Mouse (Mus musculus) forebrain, embryonic 10.5 days (tissue): Measurements from ENCODE around the gene Wasf2. TPM values are rescaled to one million over a fixed set of nuclear protein-coding genes. Genes with fewer than 3 reads are reported as not detected.

ENCODE experiments used
- DNase-seq: peaks from one replicate; pipeline ENCODE4 v3.0.0-alpha.2; 2017; ENCODE audit warnings: low spot score; ENCODE audit errors: extremely low spot score
- H3K27ac ChIP-seq: fragments of 300-500 bp; sonication (generic); 2 replicates; pipeline ENCODE4 v1.5.1; 2016; ENCODE audit warnings: mild to moderate bottlenecking
- H3K27me3 ChIP-seq: fragments of 300-500 bp; sonication (generic); 2 replicates; pipeline ENCODE4 v1.6.1; 2016; ENCODE audit warnings: mild to moderate bottlenecking; ENCODE audit not compliant: poor library complexity, severe bottlenecking
- H3K36me3 ChIP-seq: fragments of 300-500 bp; sonication (generic); replicated peaks from 2 replicates; pipeline ENCODE4 v1.6.1; 2016; ENCODE audit warnings: mild to moderate bottlenecking, moderate library complexity
- H3K4me1 ChIP-seq: fragments of 300-500 bp; sonication (generic); 2 replicates; pipeline ENCODE4 v1.6.1; 2016
- H3K4me3 ChIP-seq: fragments of 300-500 bp; sonication (generic); 2 replicates; pipeline ENCODE4 v1.5.1; 2016; ENCODE audit warnings: mild to moderate bottlenecking, moderate library complexity
- H3K9me3 ChIP-seq: fragments of 300-500 bp; sonication (generic); 2 replicates; pipeline ENCODE4 v1.6.1; 2016; ENCODE audit warnings: mild to moderate bottlenecking, moderate library complexity
- WGBS: fragments of 180-500 bp; shearing (Covaris S2); methylation state at CpG from one replicate; pipeline ENCODE4 v1.1.7; 2016; 5-methylcytosine and 5-hydroxymethylcytosine counted together
- microRNA-seq: library from miRNA; unstranded; fragments of <30 nt; microRNA quantifications from one replicate; pipeline ENCODE4, GENCODE M21; 2017
- polyA plus RNA-seq: library from polyadenylated mRNA; unstranded; fragments of >200 nt; fragmentation: Nextera tagmentation; extraction: Ambion mirVana; gene quantifications from 2 replicates; pipeline ENCODE4 v1.2.1, GENCODE M21; 2016

The Wasf2 gene
- polyA plus RNA-seq, 1 experiment from 2014 or later, result 47.4 TPM

GRCm38 (mm10) chr4:133243538-133243937 is 113.2 kb downstream of the Wasf2 start:
- H3K27ac ChIP-seq, result no peak overlapping the region
- 69% methylated on average over 13 of the region's 13 CpGs for WGBS
- no peak overlapping the region for H3K4me3 ChIP-seq
- H3K9me3 ChIP-seq, result no peaks in the 10 kb centered on the region
- H3K4me1 ChIP-seq, result peaks cover 31% of the 10 kb centered on the region
- H3K36me3 ChIP-seq, result no peaks in the 10 kb centered on the region
- peaks cover 98% of the 10 kb centered on the region for H3K27me3 ChIP-seq
- no peak for DNase-seq

GRCm38 (mm10) chr4:133244289-133244688 is 114.0 kb downstream of the Wasf2 start:
- WGBS, result 82% methylated on average over 1 of the region's 1 CpGs
- H3K4me3 ChIP-seq, result no peak overlapping the region
- no peaks in the 10 kb centered on the region for H3K9me3 ChIP-seq
- peaks cover 98% of the 10 kb centered on the region for H3K27me3 ChIP-seq
- H3K4me1 ChIP-seq, result peaks cover 31% of the 10 kb centered on the region
- no peaks in the 10 kb centered on the region for H3K36me3 ChIP-seq
- H3K27ac ChIP-seq, result no peak overlapping the region
- no peak for DNase-seq

GRCm38 (mm10) chr4:133247072-133247471 is 116.8 kb downstream of the Wasf2 start:
- Histone ChIP-seq H3K9me3 (no peaks in the 10 kb centered on the region), H3K4me3 (no peak overlapping the region), H3K27ac (no peak overlapping the region), H3K27me3 (peaks cover 100% of the 10 kb centered on the region), H3K4me1 (peaks cover 33% of the 10 kb centered on the region), H3K36me3 (no peaks in the 10 kb centered on the region)
- 22% methylated on average over 15 of the region's 15 CpGs for WGBS
- no peak for DNase-seq

- H3K9me3 ChIP-seq, result no peaks in the 10 kb centered on the region
- H3K36me3 ChIP-seq, result no peaks in the 10 kb centered on the region
- H3K27ac ChIP-seq, result no peak overlapping the region
- WGBS, result 81% methylated on average over 13 of the region's 13 CpGs
- H3K4me1 ChIP-seq, result peaks cover 29% of the 10 kb centered on the region
- H3K4me3 ChIP-seq, result no peak overlapping the region
- peaks cover 100% of the 10 kb centered on the region for H3K27me3 ChIP-seq
- DNase-seq, result no peak
Observed at GRCm38 (mm10) chr4:133247806-133248449, 117.6 kb downstream of the Wasf2 start.

Small RNA genes lying within 50 kb of the gene (microRNA-seq; reads per million reads assigned to microRNA genes)
- 2.4 reads per million for gene Mir7017

Other genes starting within 250 kb of the Wasf2 start
- 52.8 and 53.9 TPM in 2 replicates for gene Stx12, start 246.0 kb upstream of the Wasf2 start, polyA plus RNA-seq
- gene Fam76a, start 207.9 kb upstream of the Wasf2 start, polyA plus RNA-seq, result 29.7 and 32.2 TPM in 2 replicates
- gene Fgr, start 156.4 kb upstream of the Wasf2 start, polyA plus RNA-seq, result 0.06 and 0.11 TPM in 2 replicates
- gene Ahdc1, start 119.2 kb upstream of the Wasf2 start, polyA plus RNA-seq, result 5.8 and 7.4 TPM in 2 replicates
- gene Cd164l2, start 81.6 kb downstream of the Wasf2 start, polyA plus RNA-seq, result 1.2 and 2.5 TPM in 2 replicates
- gene Gpr3, start 82.0 kb downstream of the Wasf2 start, polyA plus RNA-seq, result 0.06 and 0.27 TPM in 2 replicates
- gene Map3k6, start 110.3 kb downstream of the Wasf2 start, polyA plus RNA-seq, result 1.7 and 1.8 TPM in 2 replicates
- 0.67 and 1.0 TPM in 2 replicates for gene Sytl1, start 132.6 kb downstream of the Wasf2 start, polyA plus RNA-seq
- gene Tmem222, start 147.3 kb downstream of the Wasf2 start, polyA plus RNA-seq, result 85.8 and 91.6 TPM in 2 replicates
- gene Wdtc1, start 223.0 kb downstream of the Wasf2 start, polyA plus RNA-seq, result 16.8 and 17.0 TPM in 2 replicates
- gene Slc9a1, start 239.2 kb downstream of the Wasf2 start, polyA plus RNA-seq, result 7.9 and 8.1 TPM in 2 replicates